Mouse (Mus musculus): ENCODE results near the gene Sp9.

Sp9 gene

GRCm38 (mm10) chr2:73271459-73272161 is at the start of gene Sp9:
Gene Sp9 (plus strand): TSS chr2:73271925.
- no peak for DNase-seq (ENCODE audit: low spot score in 2 of 2)

GRCm38 (mm10) chr2:73231081-73231480 is 40.6 kb upstream of the Sp9 start:
- DNase-seq (ENCODE audit: low spot score in 2 of 2) = no peak

- DNase-seq (ENCODE audit: low spot score in 2 of 2) = no peak
Observed at GRCm38 (mm10) chr2:73241299-73241698, 30.4 kb upstream of the Sp9 start.

- no peak for DNase-seq (ENCODE audit: low spot score in 2 of 2)
Observed at GRCm38 (mm10) chr2:73248701-73249100, 23.0 kb upstream of the Sp9 start.

GRCm38 (mm10) chr2:73263172-73263765 is 8.5 kb upstream of the Sp9 start:
- DNase-seq (ENCODE audit: low spot score in 2 of 2) = no peak

GRCm38 (mm10) chr2:73263794-73264610 is 7.7 kb upstream of the Sp9 start:
- DNase-seq (ENCODE audit: low spot score in 2 of 2) = no peak

- DNase-seq (ENCODE audit: low spot score in 2 of 2) = no peak
Observed at GRCm38 (mm10) chr2:73264611-73265195, 7.0 kb upstream of the Sp9 start.

- no peak for DNase-seq (ENCODE audit: low spot score in 2 of 2)
Observed at GRCm38 (mm10) chr2:73266011-73266410, 5.7 kb upstream of the Sp9 start.

GRCm38 (mm10) chr2:73266623-73267022 is 5.1 kb upstream of the Sp9 start:
- no peak for DNase-seq (ENCODE audit: low spot score in 2 of 2)

- DNase-seq (ENCODE audit: low spot score in 2 of 2) = no peak
Observed at GRCm38 (mm10) chr2:73267231-73267630, 4.5 kb upstream of the Sp9 start.

- DNase-seq (ENCODE audit: low spot score in 2 of 2) = no peak
Observed at GRCm38 (mm10) chr2:73267818-73268217, 3.9 kb upstream of the Sp9 start.

GRCm38 (mm10) chr2:73268281-73268680 is 3.4 kb upstream of the Sp9 start:
- DNase-seq (ENCODE audit: low spot score in 2 of 2) = no peak

GRCm38 (mm10) chr2:73268836-73269395 is 2.8 kb upstream of the Sp9 start:
- DNase-seq (ENCODE audit: low spot score in 2 of 2) = no peak

GRCm38 (mm10) chr2:73269666-73270065 is 2.1 kb upstream of the Sp9 start:
- DNase-seq (ENCODE audit: low spot score in 2 of 2) = no peak

- DNase-seq (ENCODE audit: low spot score in 2 of 2) = no peak
Observed at GRCm38 (mm10) chr2:73270071-73270592, 1.6 kb upstream of the Sp9 start.

GRCm38 (mm10) chr2:73270593-73271458 is 899 bp upstream of the Sp9 start:
- DNase-seq (ENCODE audit: low spot score in 2 of 2) = no peak

GRCm38 (mm10) chr2:73272351-73273248 is 875 bp downstream of the Sp9 start:
- no peak for DNase-seq (ENCODE audit: low spot score in 2 of 2)

- DNase-seq (ENCODE audit: low spot score in 2 of 2) = no peak
Observed at GRCm38 (mm10) chr2:73273249-73274118, 1.8 kb downstream of the Sp9 start.
